Mouse (Mus musculus): ENCODE measurements around the gene Gm20388. TPM values are rescaled to one million over a fixed set of nuclear protein-coding genes. Genes with fewer than 3 reads are reported as not detected.
A peak's percentile ranks its signal among the peaks of the same experiment; 100 is the strongest.

Gene Gm20388
- polyA plus RNA-seq, 1 experiment from 2014 or later = 1.7 TPM

GRCm38 (mm10) chr8:119918155-119918567, 7.5 kb downstream of the Gm20388 start:
- H3K4me3 ChIP-seq = no peak overlapping the region
- H3K27ac ChIP-seq = no peak overlapping the region
- DNase-seq (ENCODE audit: low spot score) = no peak
- peaks cover 47% of the 10 kb centered on the region for H3K36me3 ChIP-seq
- 83% methylated on average over 1 of the region's 1 CpGs for WGBS
- H3K9me3 ChIP-seq = no peaks in the 10 kb centered on the region
- H3K27me3 ChIP-seq (ENCODE audit: insufficient read depth, poor library complexity, severe bottlenecking) = no peaks in the 10 kb centered on the region
- peaks cover 54% of the 10 kb centered on the region for H3K4me1 ChIP-seq (replicated peaks)

- Histone ChIP-seq H3K4me1 (replicated peaks) (peaks cover 33% of the 10 kb centered on the region), H3K27me3 (ENCODE audit: insufficient read depth, poor library complexity, severe bottlenecking) (no peaks in the 10 kb centered on the region), H3K27ac (no peak overlapping the region), H3K36me3 (peaks cover 45% of the 10 kb centered on the region), H3K9me3 (no peaks in the 10 kb centered on the region), H3K4me3 (no peak overlapping the region)
- 84% methylated on average over 5 of the region's 5 CpGs for WGBS
- DNase-seq (ENCODE audit: low spot score) = no peak
Measured at GRCm38 (mm10) chr8:119923259-119923658, 12.6 kb downstream of the Gm20388 start.

GRCm38 (mm10) chr8:119925428-119925827, 14.8 kb downstream of the Gm20388 start:
- Histone ChIP-seq H3K4me3 (no peak overlapping the region), H3K27me3 (ENCODE audit: insufficient read depth, poor library complexity, severe bottlenecking) (no peaks in the 10 kb centered on the region), H3K9me3 (no peaks in the 10 kb centered on the region), H3K4me1 (replicated peaks) (peaks cover 32% of the 10 kb centered on the region), H3K27ac (no peak overlapping the region), H3K36me3 (peaks cover 35% of the 10 kb centered on the region)
- no peak for DNase-seq (ENCODE audit: low spot score)
- 92% methylated on average over 4 of the region's 4 CpGs for WGBS

- H3K27ac ChIP-seq = no peak overlapping the region
- DNase-seq (ENCODE audit: low spot score) = no peak
- no peaks in the 10 kb centered on the region for H3K27me3 ChIP-seq (ENCODE audit: insufficient read depth, poor library complexity, severe bottlenecking)
- 91% methylated on average over 2 of the region's 2 CpGs for WGBS
- H3K36me3 ChIP-seq = peaks cover 28% of the 10 kb centered on the region
- peaks cover 29% of the 10 kb centered on the region for H3K4me1 ChIP-seq (replicated peaks)
- H3K4me3 ChIP-seq = no peak overlapping the region
- H3K9me3 ChIP-seq = no peaks in the 10 kb centered on the region
Measured at GRCm38 (mm10) chr8:119926474-119926873, 15.8 kb downstream of the Gm20388 start.

- no peak overlapping the region for H3K27ac ChIP-seq
- no peaks in the 10 kb centered on the region for H3K9me3 ChIP-seq
- no peak overlapping the region for H3K4me3 ChIP-seq
- 56% methylated on average over 6 of the region's 6 CpGs for WGBS
- no peak for DNase-seq (ENCODE audit: low spot score)
- H3K27me3 ChIP-seq (ENCODE audit: insufficient read depth, poor library complexity, severe bottlenecking) = no peaks in the 10 kb centered on the region
- peaks cover 39% of the 10 kb centered on the region for H3K36me3 ChIP-seq
- peaks cover 22% of the 10 kb centered on the region for H3K4me1 ChIP-seq (replicated peaks)
Measured at GRCm38 (mm10) chr8:119927422-119928092, 16.9 kb downstream of the Gm20388 start.

GRCm38 (mm10) chr8:119931317-119931716, 20.7 kb downstream of the Gm20388 start:
- 94% methylated on average over 4 of the region's 4 CpGs for WGBS
- peaks cover 11% of the 10 kb centered on the region; the same call in 1 of the 2 replicates for H3K4me1 ChIP-seq (replicated peaks)
- H3K36me3 ChIP-seq = peaks cover 56% of the 10 kb centered on the region
- H3K4me3 ChIP-seq = no peak overlapping the region
- H3K27me3 ChIP-seq (ENCODE audit: insufficient read depth, poor library complexity, severe bottlenecking) = no peaks in the 10 kb centered on the region
- no peaks in the 10 kb centered on the region for H3K9me3 ChIP-seq
- no peak for DNase-seq (ENCODE audit: low spot score)
- H3K27ac ChIP-seq = no peak overlapping the region

- H3K4me1 ChIP-seq (replicated peaks) = 0 out of 2 replicates have a peak, but pooled peaks cover 3% of the 10 kb centered on the region
Measured at GRCm38 (mm10) chr8:119933681-119934080, 23.0 kb downstream of the Gm20388 start.

GRCm38 (mm10) chr8:119935541-119935940, 24.9 kb downstream of the Gm20388 start:
- Histone ChIP-seq H3K27ac (no peak overlapping the region), H3K4me3 (no peak overlapping the region), H3K36me3 (peaks cover 89% of the 10 kb centered on the region), H3K27me3 (ENCODE audit: insufficient read depth, poor library complexity, severe bottlenecking) (no peaks in the 10 kb centered on the region), H3K9me3 (no peaks in the 10 kb centered on the region), H3K4me1 (replicated peaks) (0 out of 2 replicates have a peak, but pooled peaks cover under 1% of the 10 kb centered on the region)
- no peak for DNase-seq (ENCODE audit: low spot score)
- 83% methylated on average over 6 of the region's 6 CpGs for WGBS

More at GRCm38 (mm10) chr8:119933681-119934080, 23.0 kb downstream of the Gm20388 start:
- Histone ChIP-seq H3K27ac (no peak overlapping the region), H3K9me3 (no peaks in the 10 kb centered on the region), H3K27me3 (ENCODE audit: insufficient read depth, poor library complexity, severe bottlenecking) (no peaks in the 10 kb centered on the region), H3K36me3 (peaks cover 74% of the 10 kb centered on the region), H3K4me3 (no peak overlapping the region)
- WGBS = 97% methylated on average over 4 of the region's 4 CpGs
- DNase-seq (ENCODE audit: low spot score) = no peak

- WGBS = 88% methylated on average over 7 of the region's 7 CpGs
- Histone ChIP-seq H3K27ac (0 out of 2 replicates have a peak overlapping the region, but pooled peaks have one; percentile 35), H3K36me3 (peaks cover 97% of the 10 kb centered on the region)
Measured at GRCm38 (mm10) chr8:119938481-119938880, 27.8 kb downstream of the Gm20388 start.

GRCm38 (mm10) chr8:119939336-119939735, 28.7 kb downstream of the Gm20388 start:
- Histone ChIP-seq H3K9me3 (no peaks in the 10 kb centered on the region), H3K36me3 (peaks cover 97% of the 10 kb centered on the region)

More at GRCm38 (mm10) chr8:119938481-119938880, 27.8 kb downstream of the Gm20388 start:
- Histone ChIP-seq H3K9me3 (no peaks in the 10 kb centered on the region), H3K4me3 (no peak overlapping the region), H3K4me1 (replicated peaks) (no peaks in the 10 kb centered on the region), H3K27me3 (ENCODE audit: insufficient read depth, poor library complexity, severe bottlenecking) (no peaks in the 10 kb centered on the region)
- no peak for DNase-seq (ENCODE audit: low spot score)

GRCm38 (mm10) chr8:119941471-119941870, 30.8 kb downstream of the Gm20388 start:
- WGBS = 97% methylated on average over 18 of the region's 18 CpGs
- DNase-seq (ENCODE audit: low spot score) = no peak
- H3K4me1 ChIP-seq (replicated peaks) = no peaks in the 10 kb centered on the region

More at GRCm38 (mm10) chr8:119939336-119939735, 28.7 kb downstream of the Gm20388 start:
- no peaks in the 10 kb centered on the region for H3K4me1 ChIP-seq (replicated peaks)
- no peaks in the 10 kb centered on the region for H3K27me3 ChIP-seq (ENCODE audit: insufficient read depth, poor library complexity, severe bottlenecking)
- no peak for DNase-seq (ENCODE audit: low spot score)
- no peak overlapping the region for H3K4me3 ChIP-seq
- 96% methylated on average over 2 of the region's 2 CpGs for WGBS
- H3K27ac ChIP-seq = no peak overlapping the region

GRCm38 (mm10) chr8:119943616-119944015, 33.0 kb downstream of the Gm20388 start:
- Histone ChIP-seq H3K4me3 (no peak overlapping the region), H3K27me3 (ENCODE audit: insufficient read depth, poor library complexity, severe bottlenecking) (no peaks in the 10 kb centered on the region), H3K27ac (no peak overlapping the region), H3K36me3 (peaks cover 100% of the 10 kb centered on the region), H3K9me3 (no peaks in the 10 kb centered on the region), H3K4me1 (replicated peaks) (peaks cover 10% of the 10 kb centered on the region)
- no peak for DNase-seq (ENCODE audit: low spot score)
- WGBS = 94% methylated on average over 10 of the region's 10 CpGs

More at GRCm38 (mm10) chr8:119941471-119941870, 30.8 kb downstream of the Gm20388 start:
- H3K27ac ChIP-seq = no peak overlapping the region
- H3K9me3 ChIP-seq = no peaks in the 10 kb centered on the region
- H3K36me3 ChIP-seq = peaks cover 100% of the 10 kb centered on the region
- H3K27me3 ChIP-seq (ENCODE audit: insufficient read depth, poor library complexity, severe bottlenecking) = no peaks in the 10 kb centered on the region
- no peak overlapping the region for H3K4me3 ChIP-seq

- no peak overlapping the region for H3K4me3 ChIP-seq
- H3K36me3 ChIP-seq = peaks cover 100% of the 10 kb centered on the region
- peak; percentile 77 for DNase-seq (ENCODE audit: low spot score)
- H3K9me3 ChIP-seq = no peaks in the 10 kb centered on the region
- no peaks in the 10 kb centered on the region for H3K27me3 ChIP-seq (ENCODE audit: insufficient read depth, poor library complexity, severe bottlenecking)
- H3K4me1 ChIP-seq (replicated peaks) = peaks cover 13% of the 10 kb centered on the region
- H3K27ac ChIP-seq = no peak overlapping the region
- 65% methylated on average over 9 of the region's 9 CpGs for WGBS
Measured at GRCm38 (mm10) chr8:119944096-119944811, 33.6 kb downstream of the Gm20388 start.

Data from hindbrain, embryonic 10.5 days (tissue).